Mouse (Mus musculus): ENCODE results near the gene Dst. TPM values are rescaled to one million over a fixed set of nuclear protein-coding genes. Genes with fewer than 3 reads are reported as not detected.

Dst gene
- polyA plus RNA-seq, 1 experiment = 197 TPM

DNA sequence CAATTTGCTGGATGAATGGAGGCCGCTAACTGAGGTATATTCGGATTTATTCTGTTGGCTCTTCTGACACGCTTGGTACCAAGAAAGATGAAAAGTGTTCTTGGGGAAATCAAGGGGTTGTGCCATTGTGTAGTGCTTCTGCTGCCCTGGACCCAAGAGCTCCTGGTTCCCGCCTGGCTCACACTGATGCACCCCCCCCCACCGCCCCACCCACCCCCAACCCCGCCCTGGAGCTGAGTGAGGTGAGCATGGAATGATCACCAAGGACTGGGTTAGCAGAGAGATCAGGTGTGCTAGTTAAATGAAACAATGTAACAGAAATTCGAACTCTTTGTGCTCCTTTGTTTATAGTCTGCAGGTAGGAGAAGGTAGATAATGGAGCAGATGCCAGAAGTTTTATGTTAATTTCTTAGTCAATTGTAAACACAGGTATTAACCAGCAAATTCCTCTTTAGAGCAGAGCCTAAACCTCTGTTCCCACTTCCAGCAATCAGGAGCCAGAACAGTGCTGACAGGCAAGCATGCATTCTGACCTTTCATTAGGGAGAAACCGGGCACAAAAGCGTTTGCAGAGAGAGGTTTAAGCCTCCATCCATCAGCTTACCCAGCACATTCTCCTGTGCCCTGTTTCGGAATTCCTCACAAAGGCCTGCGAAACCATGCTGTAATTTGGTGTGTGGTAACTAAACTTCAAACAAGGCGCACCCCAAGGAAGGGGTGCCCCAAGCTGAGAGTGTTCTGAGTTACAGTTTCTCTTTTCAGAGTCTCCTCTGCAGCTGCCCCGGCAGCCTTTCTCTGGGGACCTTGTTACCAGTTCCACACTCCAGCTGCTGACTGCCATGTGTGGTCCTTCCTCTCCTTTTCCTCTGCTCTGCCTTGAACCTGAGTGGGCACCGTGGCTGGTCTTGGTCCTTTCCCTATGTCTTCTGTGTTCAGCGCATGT is 166.5 kb downstream of the Dst start:
- Histone ChIP-seq H3K4me3 (ENCODE audit: insufficient read depth, low read depth, low read length) (no peak overlapping the region), H3K4me1 (ENCODE audit: control insufficient read depth, insufficient read depth, low read length) (peaks cover 10% of the 10 kb centered on the region), H3K27ac (ENCODE audit: insufficient read depth, low read depth, low read length) (no peak overlapping the region)
- WGBS = 55% methylated on average over 15 of the region's 15 CpGs
- TF ChIP-seq POLR2A (IDR thresholded peaks at IDR 0.05; ENCODE audit: insufficient read depth, low read depth, low read length) = no peak
- TF ChIP-seq CTCF (IDR thresholded peaks at IDR 0.05; ENCODE audit: insufficient read depth, low read depth, low read length) = no peak

GRCm38 (mm10) chr1:34076701-34077421 is 168.8 kb downstream of the Dst start:
- 18% methylated on average over 12 of the region's 12 CpGs for WGBS
- no peak for TF ChIP-seq CTCF (IDR thresholded peaks at IDR 0.05; ENCODE audit: insufficient read depth, low read depth, low read length)
- TF ChIP-seq POLR2A (IDR thresholded peaks at IDR 0.05; ENCODE audit: insufficient read depth, low read depth, low read length) = no peak

DNA sequence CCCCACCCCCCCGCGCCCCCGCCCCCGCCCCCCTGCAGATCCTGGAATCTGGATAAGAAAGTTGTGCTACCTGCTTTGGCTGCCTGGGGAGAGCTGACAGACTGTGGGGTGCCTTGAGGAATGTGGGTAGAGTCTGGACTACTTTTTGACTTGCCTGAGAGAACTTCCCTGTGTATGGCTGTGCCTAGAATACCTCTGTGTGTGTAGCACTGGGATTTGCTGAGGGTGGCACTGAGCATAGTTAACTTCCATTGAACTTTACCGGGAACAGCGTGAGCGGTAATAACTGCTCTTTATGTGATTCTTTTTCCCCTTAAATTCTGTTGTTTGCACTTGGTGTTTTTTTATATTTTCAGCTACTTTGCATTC is 169.4 kb downstream of the Dst start:
- Histone ChIP-seq H3K27ac (ENCODE audit: insufficient read depth, low read depth, low read length) (no peak overlapping the region), H3K4me3 (ENCODE audit: insufficient read depth, low read depth, low read length) (no peak overlapping the region), H3K4me1 (ENCODE audit: control insufficient read depth, insufficient read depth, low read length) (peaks cover 10% of the 10 kb centered on the region)
- 29% methylated on average over 7 of the region's 7 CpGs for WGBS
- TF ChIP-seq CTCF (IDR thresholded peaks at IDR 0.05; ENCODE audit: insufficient read depth, low read depth, low read length) = no peak
- no peak for TF ChIP-seq POLR2A (IDR thresholded peaks at IDR 0.05; ENCODE audit: insufficient read depth, low read depth, low read length)

More at GRCm38 (mm10) chr1:34076701-34077421, 168.8 kb downstream of the Dst start:
- Histone ChIP-seq H3K4me3 (ENCODE audit: insufficient read depth, low read depth, low read length) (no peak overlapping the region), H3K27ac (ENCODE audit: insufficient read depth, low read depth, low read length) (no peak overlapping the region), H3K4me1 (ENCODE audit: control insufficient read depth, insufficient read depth, low read length) (peaks cover 10% of the 10 kb centered on the region)

DNA sequence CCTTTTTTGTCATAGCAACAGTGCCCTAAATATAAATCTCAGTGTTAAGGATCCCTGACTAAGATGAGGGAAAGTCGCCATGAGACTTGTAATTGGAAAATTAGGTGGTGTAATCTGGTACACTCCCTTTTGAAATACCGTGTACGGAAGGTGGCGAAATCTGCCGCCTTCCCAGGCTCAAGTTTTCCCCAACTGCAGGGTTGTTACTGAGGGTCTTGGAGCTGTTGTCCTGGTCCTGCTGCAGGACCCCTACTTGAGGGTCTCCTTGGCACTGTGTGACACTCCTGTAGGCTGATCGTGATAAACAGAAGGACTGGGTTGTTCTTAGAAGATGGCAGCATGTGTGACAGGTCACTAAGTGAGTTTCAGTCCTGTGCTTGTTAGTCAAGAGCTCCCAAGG is 169.9 kb downstream of the Dst start:
- WGBS = 81% methylated on average over 6 of the region's 6 CpGs
- no peak overlapping the region for H3K4me3 ChIP-seq (ENCODE audit: insufficient read depth, low read depth, low read length)
- no peak overlapping the region for H3K27ac ChIP-seq (ENCODE audit: insufficient read depth, low read depth, low read length)
- TF ChIP-seq CTCF (IDR thresholded peaks at IDR 0.05; ENCODE audit: insufficient read depth, low read depth, low read length) = no peak
- peaks cover 10% of the 10 kb centered on the region for H3K4me1 ChIP-seq (ENCODE audit: control insufficient read depth, insufficient read depth, low read length)

GRCm38 (mm10) chr1:34089011-34089410 is 181.0 kb downstream of the Dst start:
- Histone ChIP-seq H3K27ac (ENCODE audit: insufficient read depth, low read depth, low read length) (no peak overlapping the region), H3K4me3 (ENCODE audit: insufficient read depth, low read depth, low read length) (no peak overlapping the region), H3K4me1 (ENCODE audit: control insufficient read depth, insufficient read depth, low read length) (no peaks in the 10 kb centered on the region)
- TF ChIP-seq CTCF (IDR thresholded peaks at IDR 0.05; ENCODE audit: insufficient read depth, low read depth, low read length) (no peak), POLR2A (IDR thresholded peaks at IDR 0.05; ENCODE audit: insufficient read depth, low read depth, low read length) (no peak)
- WGBS = 91% methylated on average over 3 of the region's 3 CpGs

- TF ChIP-seq POLR2A (IDR thresholded peaks at IDR 0.05; ENCODE audit: insufficient read depth, low read depth, low read length) (no peak), CTCF (IDR thresholded peaks at IDR 0.05; ENCODE audit: insufficient read depth, low read depth, low read length) (no peak)
- Histone ChIP-seq H3K4me3 (ENCODE audit: insufficient read depth, low read depth, low read length) (no peak overlapping the region), H3K4me1 (ENCODE audit: control insufficient read depth, insufficient read depth, low read length) (no peaks in the 10 kb centered on the region), H3K27ac (ENCODE audit: insufficient read depth, low read depth, low read length) (no peak overlapping the region)
- WGBS = 86% methylated on average over 7 of the region's 7 CpGs
These were observed 182.7 kb downstream of the Dst start for GRCm38 (mm10) chr1:34090700-34091099.

GRCm38 (mm10) chr1:34093652-34094051 is 185.6 kb downstream of the Dst start:
- no peak overlapping the region for H3K4me3 ChIP-seq (ENCODE audit: insufficient read depth, low read depth, low read length)
- no peaks in the 10 kb centered on the region for H3K4me1 ChIP-seq (ENCODE audit: control insufficient read depth, insufficient read depth, low read length)
- no peak overlapping the region for H3K27ac ChIP-seq (ENCODE audit: insufficient read depth, low read depth, low read length)
- no peak for TF ChIP-seq CTCF (IDR thresholded peaks at IDR 0.05; ENCODE audit: insufficient read depth, low read depth, low read length)
- TF ChIP-seq POLR2A (IDR thresholded peaks at IDR 0.05; ENCODE audit: insufficient read depth, low read depth, low read length) = no peak
- 97% methylated on average over 7 of the region's 7 CpGs for WGBS

- TF ChIP-seq POLR2A (IDR thresholded peaks at IDR 0.05; ENCODE audit: insufficient read depth, low read depth, low read length) = no peak
- TF ChIP-seq CTCF (IDR thresholded peaks at IDR 0.05; ENCODE audit: insufficient read depth, low read depth, low read length) = no peak
- H3K4me1 ChIP-seq (ENCODE audit: control insufficient read depth, insufficient read depth, low read length) = no peaks in the 10 kb centered on the region
- no peak overlapping the region for H3K27ac ChIP-seq (ENCODE audit: insufficient read depth, low read depth, low read length)
- 81% methylated on average over 5 of the region's 5 CpGs for WGBS
- H3K4me3 ChIP-seq (ENCODE audit: insufficient read depth, low read depth, low read length) = no peak overlapping the region
These were observed 186.3 kb downstream of the Dst start for GRCm38 (mm10) chr1:34094301-34094700.

DNA sequence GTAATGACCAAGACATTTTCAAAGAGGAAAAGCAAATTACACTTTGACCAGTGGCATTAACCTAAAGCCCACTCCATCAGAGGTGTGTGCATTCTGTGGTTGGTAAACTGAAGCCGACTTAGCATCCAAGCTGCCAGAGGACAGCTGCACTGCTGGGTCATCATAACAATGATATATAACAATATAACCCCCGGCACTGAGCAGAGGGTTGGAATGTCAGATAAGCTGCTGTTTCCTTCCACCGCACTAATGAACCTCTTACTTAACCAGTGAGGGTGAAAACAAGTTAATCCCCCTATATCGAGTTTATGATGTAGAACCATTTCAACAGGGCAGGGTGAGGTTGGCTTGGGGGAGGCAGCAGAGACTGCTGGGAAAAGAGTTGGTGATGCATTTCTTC is 187.1 kb downstream of the Dst start:
- WGBS = 67% methylated on average over 4 of the region's 4 CpGs
- H3K4me3 ChIP-seq (ENCODE audit: insufficient read depth, low read depth, low read length) = no peak overlapping the region
- H3K27ac ChIP-seq (ENCODE audit: insufficient read depth, low read depth, low read length) = no peak overlapping the region
- no peaks in the 10 kb centered on the region for H3K4me1 ChIP-seq (ENCODE audit: control insufficient read depth, insufficient read depth, low read length)
- no peak for TF ChIP-seq CTCF (IDR thresholded peaks at IDR 0.05; ENCODE audit: insufficient read depth, low read depth, low read length)
- no peak for TF ChIP-seq POLR2A (IDR thresholded peaks at IDR 0.05; ENCODE audit: insufficient read depth, low read depth, low read length)
